Mouse (Mus musculus) stomach, embryonic 15.5 days (tissue): Measurements from ENCODE around the gene Cript. TPM values are rescaled to one million over a fixed set of nuclear protein-coding genes. Genes with fewer than 3 reads are reported as not detected.
"Not testable (repeated sequence)": the region's sequence is repeated elsewhere in the genome, so short reads cannot be mapped to it uniquely, and the experiment has no call there.

Source experiments
- ATAC-seq: fragments of 200-750 bp; cut with Nextera tagmentation; 2 replicates; pipeline ENCODE4 v1.8.0; 2017; ENCODE audit warnings: low read depth, moderate number of reproducible peaks, moderate TSS enrichment; ENCODE audit not compliant: insufficient read depth, low FRiP score
- H3K27ac ChIP-seq: fragments of 300-500 bp; sonication (generic); 2 replicates; pipeline ENCODE4 v1.5.1; 2015; ENCODE audit warnings: mild to moderate bottlenecking, inconsistent platforms
- H3K27me3 ChIP-seq: fragments of 300-500 bp; sonication (generic); replicated peaks from 2 replicates; pipeline ENCODE4 v1.6.1; 2015; ENCODE audit warnings: inconsistent platforms
- H3K36me3 ChIP-seq: fragments of 300-500 bp; sonication (generic); 2 replicates; pipeline ENCODE4 v1.6.1; 2015; ENCODE audit warnings: inconsistent platforms
- H3K4me1 ChIP-seq: fragments of 300-500 bp; sonication (generic); 2 replicates; pipeline ENCODE4 v1.6.1; 2015; ENCODE audit warnings: inconsistent platforms
- H3K4me2 ChIP-seq: fragments of 300-500 bp; sonication (generic); 2 replicates; pipeline ENCODE4 v1.6.1; 2015; ENCODE audit warnings: mild to moderate bottlenecking, inconsistent platforms
- H3K4me3 ChIP-seq: fragments of 300-500 bp; sonication (generic); replicated peaks from 2 replicates; pipeline ENCODE4 v1.5.1; 2015; ENCODE audit warnings: inconsistent platforms
- H3K9ac ChIP-seq: fragments of 300-500 bp; sonication (generic); 2 replicates; pipeline ENCODE4 v1.6.1; 2015; ENCODE audit warnings: inconsistent platforms
- H3K9me3 ChIP-seq: fragments of 300-500 bp; sonication (generic); 2 replicates; pipeline ENCODE4 v1.6.1; 2016; ENCODE audit warnings: inconsistent platforms
- WGBS: fragments of 180-500 bp; shearing (Covaris S2); methylation state at CpG from one replicate; pipeline ENCODE4 v1.1.7; 2015; 5-methylcytosine and 5-hydroxymethylcytosine counted together
- polyA plus RNA-seq: library from polyadenylated mRNA; unstranded; fragments of >200 nt; fragmentation: Nextera tagmentation; extraction: Ambion mirVana; gene quantifications from 2 replicates; pipeline ENCODE4 v1.2.1, GENCODE M21; 2015

The Cript gene
- polyA plus RNA-seq, 1 experiment from 2014 or later, result 120 TPM

DNA sequence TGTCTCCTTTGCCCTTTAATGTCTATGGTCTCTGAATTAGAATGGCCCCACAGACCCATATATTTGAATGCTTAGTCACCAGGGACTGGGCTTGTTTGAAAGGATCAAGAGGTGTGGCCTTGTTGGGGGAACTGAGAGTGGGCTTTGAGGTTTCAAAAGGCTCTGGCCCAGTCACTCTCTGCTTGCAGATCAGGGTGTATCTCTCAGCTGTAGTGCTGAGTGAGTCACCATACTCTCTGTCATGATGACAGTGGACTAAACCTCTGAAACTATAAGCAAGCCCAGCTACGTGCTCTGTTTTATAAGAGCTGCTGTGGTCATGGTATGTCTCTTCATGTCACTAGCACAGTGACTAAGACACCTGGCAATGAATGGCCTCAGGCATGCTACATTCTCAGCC is 27.1 kb downstream of the Cript start:
- Histone ChIP-seq H3K27ac (no peak overlapping the region), H3K4me2 (no peak overlapping the region), H3K9me3 (no peaks in the 10 kb centered on the region), H3K4me1 (peaks cover 4% of the 10 kb centered on the region), H3K27me3 (no peaks in the 10 kb centered on the region), H3K36me3 (no peaks in the 10 kb centered on the region), H3K4me3 (no peak overlapping the region), H3K9ac (no peak overlapping the region)
- no peak for ATAC-seq
- 61% methylated on average over 1 of the region's 1 CpGs for WGBS

DNA sequence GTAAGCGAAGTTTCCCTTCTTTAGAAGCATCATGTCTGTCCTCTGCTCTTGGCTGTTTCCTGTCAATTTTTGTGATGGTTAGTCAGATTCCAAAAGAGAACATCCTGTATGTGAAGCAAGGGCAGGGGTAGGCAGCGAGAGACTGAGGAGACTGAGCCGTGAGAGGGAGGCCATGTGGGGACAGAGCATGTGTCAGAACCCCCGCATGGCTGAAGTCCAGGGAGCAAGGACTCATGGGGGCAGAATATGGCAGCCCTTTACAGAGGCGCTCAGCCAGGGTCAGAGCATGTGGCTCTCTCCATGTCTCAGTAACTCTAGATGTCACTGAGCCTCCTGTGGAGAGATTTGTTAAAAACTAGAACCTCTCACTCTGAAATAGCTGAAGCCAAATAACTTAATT is 28.6 kb downstream of the Cript start:
- Histone ChIP-seq H3K27ac (no peak overlapping the region), H3K4me3 (no peak overlapping the region), H3K9ac (no peak overlapping the region), H3K4me1 (peaks cover 4% of the 10 kb centered on the region), H3K27me3 (no peaks in the 10 kb centered on the region), H3K36me3 (no peaks in the 10 kb centered on the region), H3K9me3 (no peaks in the 10 kb centered on the region), H3K4me2 (no peak overlapping the region)
- no peak for ATAC-seq
- 73% methylated on average over 5 of the region's 5 CpGs for WGBS

- Histone ChIP-seq H3K27ac (no peak overlapping the region), H3K36me3 (no peaks in the 10 kb centered on the region), H3K9me3 (no peaks in the 10 kb centered on the region), H3K9ac (no peak overlapping the region), H3K4me1 (peaks cover 4% of the 10 kb centered on the region), H3K4me2 (no peak overlapping the region), H3K4me3 (no peak overlapping the region), H3K27me3 (no peaks in the 10 kb centered on the region)
- 20% methylated on average over 5 of the region's 5 CpGs for WGBS
- ATAC-seq, result peak; percentile 45; the same call in 1 of the 2 replicates
Measured at GRCm38 (mm10) chr17:87055051-87055459, 29.7 kb downstream of the Cript start.

DNA sequence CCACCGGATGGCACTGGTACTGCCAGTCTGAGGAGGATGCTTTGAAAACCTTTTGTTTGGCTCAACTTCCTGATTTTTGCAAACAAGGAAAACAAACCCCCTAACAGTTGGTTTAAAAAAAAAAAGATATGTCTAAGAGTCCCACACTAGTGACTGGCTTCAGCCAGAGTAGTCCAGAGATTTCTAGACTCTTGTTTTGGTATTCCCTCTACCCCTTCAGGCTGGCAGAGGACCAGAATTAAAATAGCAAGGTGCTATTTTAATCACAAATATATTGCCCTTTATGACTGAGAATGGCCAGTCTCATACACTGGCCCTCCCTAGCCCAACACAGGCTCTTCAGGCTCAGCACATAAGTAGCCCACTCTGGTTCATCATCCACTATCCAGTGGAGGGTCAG is 30.3 kb downstream of the Cript start:
- 50% methylated on average over 1 of the region's 1 CpGs for WGBS
- H3K27ac ChIP-seq, result no peak overlapping the region
- H3K27me3 ChIP-seq, result no peaks in the 10 kb centered on the region

DNA sequence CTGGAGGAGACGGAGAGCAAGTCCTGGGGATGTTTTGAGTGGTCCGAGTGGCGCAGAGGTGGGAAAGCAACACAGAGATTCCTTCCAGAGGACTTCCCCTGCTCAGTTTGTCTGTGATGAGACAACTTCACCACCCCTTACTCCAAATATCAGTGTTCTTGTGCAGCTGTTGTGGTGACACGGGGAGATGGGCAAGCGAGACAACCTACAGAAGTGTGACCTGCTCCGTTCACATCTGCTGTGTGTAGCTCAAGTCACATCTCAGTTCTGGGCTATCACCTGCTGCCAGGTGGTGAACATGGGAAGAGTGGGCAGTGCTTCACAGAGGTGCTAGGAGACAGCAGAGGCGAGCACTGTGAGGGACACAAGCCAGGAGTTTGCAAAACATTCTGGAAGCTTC is 31.4 kb downstream of the Cript start:
- H3K27ac ChIP-seq, result no peak overlapping the region
- H3K9me3 ChIP-seq, result no peaks in the 10 kb centered on the region
- 87% methylated on average over 7 of the region's 7 CpGs for WGBS
- peaks cover 4% of the 10 kb centered on the region for H3K4me1 ChIP-seq
- no peak overlapping the region for H3K9ac ChIP-seq
- no peak overlapping the region for H3K4me3 ChIP-seq
- H3K36me3 ChIP-seq, result no peaks in the 10 kb centered on the region
- no peak for ATAC-seq
- H3K27me3 ChIP-seq, result no peaks in the 10 kb centered on the region
- no peak overlapping the region for H3K4me2 ChIP-seq

More for the DNA sequence above, 30.3 kb downstream of the Cript start:
- H3K4me2 ChIP-seq, result no peak overlapping the region
- no peak overlapping the region for H3K4me3 ChIP-seq
- H3K9ac ChIP-seq, result no peak overlapping the region
- no peaks in the 10 kb centered on the region for H3K36me3 ChIP-seq
- ATAC-seq, result no peak
- no peaks in the 10 kb centered on the region for H3K9me3 ChIP-seq
- peaks cover 4% of the 10 kb centered on the region for H3K4me1 ChIP-seq

DNA sequence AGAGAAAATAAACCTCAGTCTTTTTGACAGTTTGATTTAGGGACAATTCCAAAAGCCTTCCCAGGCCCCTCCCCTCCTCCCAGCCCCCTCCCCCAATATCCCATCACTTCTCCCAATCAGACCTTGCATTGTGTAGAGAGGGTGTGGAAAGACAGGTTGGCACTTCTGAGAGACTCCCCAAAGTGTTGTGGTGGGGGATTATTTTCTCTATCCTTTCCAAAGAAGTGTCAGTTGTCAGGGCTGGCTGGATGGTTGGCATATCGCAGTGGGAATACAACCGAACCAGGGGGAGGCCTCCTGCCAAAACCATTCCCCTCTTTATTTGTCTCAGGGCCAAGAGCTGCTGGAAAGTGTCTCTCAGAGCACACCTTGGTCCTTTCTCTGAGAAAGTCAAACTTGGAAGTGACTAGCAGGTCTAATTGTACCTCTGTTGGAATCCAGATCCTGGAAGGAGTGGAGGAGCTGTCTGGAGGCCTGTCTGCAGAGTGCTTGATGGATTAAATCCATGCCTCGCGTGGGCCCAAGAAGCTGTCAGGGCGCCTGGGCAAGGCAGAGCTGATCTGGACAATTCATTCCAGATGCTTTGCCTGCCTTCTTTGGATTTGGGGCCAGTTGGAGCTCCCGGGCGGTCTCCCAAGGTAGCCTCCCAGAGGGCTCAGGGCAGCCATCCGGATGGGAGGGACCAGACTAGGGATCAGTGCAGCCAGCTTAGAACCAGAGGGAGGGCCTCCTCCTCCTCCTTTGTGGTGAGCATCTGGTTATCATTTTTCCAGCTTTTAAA is 32.3 kb downstream of the Cript start:
- H3K4me1 ChIP-seq, result peaks cover 4% of the 10 kb centered on the region
- H3K4me3 ChIP-seq, result no peak overlapping the region
- H3K4me2 ChIP-seq, result no peak overlapping the region
- H3K27me3 ChIP-seq, result no peaks in the 10 kb centered on the region
- WGBS, result 56% methylated on average over 8 of the region's 8 CpGs
- H3K36me3 ChIP-seq, result no peaks in the 10 kb centered on the region
- no peak overlapping the region for H3K27ac ChIP-seq
- H3K9ac ChIP-seq, result no peak overlapping the region
- ATAC-seq, result 0 out of 2 replicates have a peak, but pooled peaks have one; percentile 32
- no peaks in the 10 kb centered on the region for H3K9me3 ChIP-seq

- Histone ChIP-seq H3K27me3 (no peaks in the 10 kb centered on the region), H3K9ac (no peak overlapping the region), H3K4me1 (no peaks in the 10 kb centered on the region), H3K9me3 (no peaks in the 10 kb centered on the region), H3K27ac (no peak overlapping the region), H3K4me3 (no peak overlapping the region), H3K36me3 (no peaks in the 10 kb centered on the region), H3K4me2 (no peak overlapping the region)
- 75% methylated on average over 9 of the region's 9 CpGs for WGBS
- ATAC-seq, result no peak
Measured at GRCm38 (mm10) chr17:87062639-87063038, 37.3 kb downstream of the Cript start.

DNA sequence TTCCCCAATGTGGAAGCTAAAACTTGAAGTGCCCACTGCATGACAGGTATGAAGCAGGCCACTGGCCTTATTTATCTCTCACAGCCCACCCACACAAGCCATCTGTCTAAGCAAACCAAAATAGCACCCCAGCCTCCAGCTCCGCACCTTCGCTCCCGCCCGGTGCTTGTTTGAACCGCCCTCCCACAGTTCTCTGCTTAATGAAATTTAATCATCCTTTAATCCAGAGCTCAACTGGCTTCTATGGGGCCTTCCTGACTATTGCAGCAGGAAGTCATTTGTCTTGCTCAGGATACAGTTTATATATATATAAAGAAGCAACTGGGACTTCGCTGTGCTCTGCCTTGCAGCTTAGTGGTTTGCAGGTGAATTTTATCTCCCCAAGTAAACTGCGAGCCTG is 38.1 kb downstream of the Cript start:
- ATAC-seq, result no peak
- H3K4me1 ChIP-seq, result no peaks in the 10 kb centered on the region
- no peaks in the 10 kb centered on the region for H3K36me3 ChIP-seq
- H3K27ac ChIP-seq, result no peak overlapping the region
- WGBS, result 33% methylated on average over 7 of the region's 7 CpGs
- H3K4me2 ChIP-seq, result no peak overlapping the region
- H3K4me3 ChIP-seq, result no peak overlapping the region
- H3K27me3 ChIP-seq, result no peaks in the 10 kb centered on the region
- H3K9me3 ChIP-seq, result no peaks in the 10 kb centered on the region
- no peak overlapping the region for H3K9ac ChIP-seq

DNA sequence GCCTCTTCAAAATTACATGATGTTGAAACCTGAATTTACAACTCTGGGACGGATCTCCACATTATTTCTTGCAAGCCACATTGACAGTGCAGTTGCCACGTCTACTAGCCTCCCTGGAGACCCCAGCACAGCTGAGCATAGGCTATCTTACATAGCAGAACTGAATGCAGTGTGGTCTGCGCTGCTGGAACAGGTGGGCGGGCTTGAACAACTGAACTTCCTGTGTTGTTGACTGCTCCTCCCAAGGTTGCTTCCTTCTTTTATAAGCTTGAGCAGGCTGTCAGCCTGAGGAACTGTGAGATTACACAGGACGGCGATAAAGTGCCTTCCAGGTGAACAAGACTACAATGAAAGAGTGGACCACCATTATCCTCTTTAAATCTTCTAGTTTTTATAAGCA is 38.6 kb downstream of the Cript start:
- ATAC-seq, result no peak
- Histone ChIP-seq H3K9ac (no peak overlapping the region), H3K36me3 (no peaks in the 10 kb centered on the region), H3K27ac (no peak overlapping the region), H3K27me3 (no peaks in the 10 kb centered on the region), H3K4me1 (no peaks in the 10 kb centered on the region), H3K4me2 (no peak overlapping the region), H3K4me3 (no peak overlapping the region), H3K9me3 (no peaks in the 10 kb centered on the region)
- 65% methylated on average over 6 of the region's 6 CpGs for WGBS

DNA sequence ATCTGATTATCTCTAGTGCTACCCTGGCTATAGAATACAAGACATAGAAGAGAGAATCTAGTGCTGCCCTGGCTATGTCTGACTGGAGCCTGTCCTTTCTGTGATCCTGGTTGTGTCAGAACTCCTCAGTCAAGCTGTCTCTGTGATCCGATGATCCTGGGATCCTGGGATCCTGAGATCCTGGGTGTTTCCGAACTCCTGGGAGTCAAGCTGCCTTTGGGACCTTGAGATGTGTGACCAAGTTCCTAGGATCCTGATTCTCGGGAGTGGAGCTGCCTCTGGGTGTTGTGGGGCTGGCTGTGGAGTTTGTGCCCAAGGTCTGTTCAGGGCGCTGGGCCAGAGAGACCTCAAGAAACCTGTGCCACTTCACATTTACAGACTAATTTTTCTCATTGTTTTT is 43.6 kb downstream of the Cript start:
- H3K36me3 ChIP-seq, result no peaks in the 10 kb centered on the region
- no peak overlapping the region for H3K9ac ChIP-seq
- no peaks in the 10 kb centered on the region for H3K4me1 ChIP-seq
- H3K27me3 ChIP-seq, result no peaks in the 10 kb centered on the region
- no peak overlapping the region for H3K27ac ChIP-seq
- no peak for ATAC-seq
- WGBS, result 93% methylated on average over 4 of the region's 4 CpGs
- H3K4me3 ChIP-seq, result no peak overlapping the region
- no peaks in the 10 kb centered on the region for H3K9me3 ChIP-seq
- H3K4me2 ChIP-seq, result no peak overlapping the region

DNA sequence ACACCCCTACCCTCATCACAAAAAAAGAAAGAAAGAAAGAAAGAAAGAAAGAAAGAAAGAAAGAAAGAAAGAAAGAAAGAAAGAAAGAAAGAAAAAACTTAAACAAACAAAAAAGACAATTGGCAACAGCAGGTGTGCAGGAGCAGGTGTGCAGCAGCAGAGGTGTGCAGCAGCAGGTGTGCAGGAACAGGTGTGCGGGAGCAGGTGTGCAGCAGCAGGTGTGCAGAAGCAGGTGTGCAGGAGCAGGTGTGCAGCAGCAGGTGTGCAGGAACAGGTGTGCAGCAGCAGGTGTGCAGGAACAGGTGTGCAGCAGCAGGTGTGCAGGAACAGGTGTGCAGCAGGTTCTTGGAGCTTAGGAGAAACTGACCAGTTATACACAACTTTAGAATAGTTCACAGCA is 46.8 kb downstream of the Cript start:
- H3K27ac ChIP-seq, ATAC-seq, H3K4me1 ChIP-seq, H3K9me3 ChIP-seq, H3K4me3 ChIP-seq, H3K4me2 ChIP-seq, H3K36me3 ChIP-seq, H3K27me3 ChIP-seq, H3K9ac ChIP-seq: not testable (repeated sequence)
- WGBS, result 94% methylated on average over 1 of the region's 1 CpGs

GRCm38 (mm10) chr17:87072766-87073440 is 47.6 kb downstream of the Cript start:
- no peaks in the 10 kb centered on the region for H3K4me1 ChIP-seq
- no peaks in the 10 kb centered on the region for H3K9me3 ChIP-seq
- no peak overlapping the region for H3K4me3 ChIP-seq
- no peak for ATAC-seq
- H3K27ac ChIP-seq, result no peak overlapping the region
- no peak overlapping the region for H3K9ac ChIP-seq
- no peaks in the 10 kb centered on the region for H3K27me3 ChIP-seq
- no peak overlapping the region for H3K4me2 ChIP-seq
- 36% methylated on average over 5 of the region's 5 CpGs for WGBS
- H3K36me3 ChIP-seq, result no peaks in the 10 kb centered on the region
